Mouse (Mus musculus) CD4-positive, CD25-positive, alpha-beta regulatory T cell, adult 9 weeks (primary cell): ENCODE measurements around the gene Pias4. TPM values are rescaled to one million over a fixed set of nuclear protein-coding genes. Genes with fewer than 3 reads are reported as not detected.

ENCODE experiments used
- polyA plus RNA-seq: library from polyadenylated mRNA; unstranded; fragments of 100-300 nt; shearing (Covaris generic); gene quantifications from one replicate; pipeline ENCODE4 v1.2.1, GENCODE M21; 2017

Pias4 gene
- polyA plus RNA-seq = 32.1 TPM

DNA sequence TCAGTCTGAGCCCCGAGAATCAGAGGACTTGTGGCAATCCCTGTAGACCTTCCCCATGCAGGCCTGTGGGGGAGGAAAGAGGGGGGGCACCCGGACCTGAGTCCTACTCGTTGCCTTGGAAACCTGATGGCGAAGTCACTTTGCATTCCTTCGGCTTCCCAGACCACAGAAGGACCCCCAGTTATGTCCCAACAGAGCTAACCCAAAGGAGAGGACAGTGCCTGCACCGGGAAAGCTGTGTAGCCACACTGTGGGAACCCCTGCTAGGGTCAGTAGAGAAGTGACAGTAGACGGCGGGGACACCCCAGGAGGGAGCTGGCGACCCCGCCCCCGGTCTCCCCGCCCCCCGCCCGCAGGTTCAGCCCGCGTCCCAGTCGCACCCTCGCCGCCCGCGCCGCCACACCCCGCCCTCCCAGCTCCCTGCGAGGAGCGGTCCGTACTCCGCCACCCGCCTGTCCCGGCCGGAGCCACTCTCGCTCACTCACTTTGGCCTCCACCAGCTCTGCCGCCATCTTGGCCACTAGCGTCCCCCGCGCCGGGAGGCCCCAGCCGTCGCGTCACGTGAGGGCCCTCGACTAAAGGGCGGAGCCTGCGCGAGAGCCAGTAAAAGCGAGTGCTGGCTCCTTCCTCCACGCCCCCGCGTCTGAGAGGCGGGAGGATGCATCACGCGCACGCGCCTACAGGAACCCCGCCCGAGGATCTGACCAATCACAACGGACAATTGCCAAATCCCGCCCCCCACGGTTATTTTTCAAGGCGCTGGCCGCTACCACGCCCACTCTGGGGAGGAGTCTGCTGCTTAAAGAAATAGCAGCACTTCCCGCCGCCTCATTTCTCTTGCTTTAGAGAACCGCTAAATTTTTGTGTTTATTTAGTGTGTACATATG is at the start of gene Pias4:
Pias4 (minus strand) TSS at position 724 of the 887 bp plus-strand sequence.

GRCm38 (mm10) chr10:81201807-81202758 is 34.4 kb upstream of the Pias4 start, which contains the start of gene Nmrk2:
Gene Nmrk2, minus strand, starts transcription at chr10:81202051.

GRCm38 (mm10) chr10:81183805-81184204 is 16.1 kb upstream of the Pias4 start, which contains the start of gene 4930442H23Rik:
Gene 4930442H23Rik, minus strand, starts transcription at chr10:81183849.

DNA sequence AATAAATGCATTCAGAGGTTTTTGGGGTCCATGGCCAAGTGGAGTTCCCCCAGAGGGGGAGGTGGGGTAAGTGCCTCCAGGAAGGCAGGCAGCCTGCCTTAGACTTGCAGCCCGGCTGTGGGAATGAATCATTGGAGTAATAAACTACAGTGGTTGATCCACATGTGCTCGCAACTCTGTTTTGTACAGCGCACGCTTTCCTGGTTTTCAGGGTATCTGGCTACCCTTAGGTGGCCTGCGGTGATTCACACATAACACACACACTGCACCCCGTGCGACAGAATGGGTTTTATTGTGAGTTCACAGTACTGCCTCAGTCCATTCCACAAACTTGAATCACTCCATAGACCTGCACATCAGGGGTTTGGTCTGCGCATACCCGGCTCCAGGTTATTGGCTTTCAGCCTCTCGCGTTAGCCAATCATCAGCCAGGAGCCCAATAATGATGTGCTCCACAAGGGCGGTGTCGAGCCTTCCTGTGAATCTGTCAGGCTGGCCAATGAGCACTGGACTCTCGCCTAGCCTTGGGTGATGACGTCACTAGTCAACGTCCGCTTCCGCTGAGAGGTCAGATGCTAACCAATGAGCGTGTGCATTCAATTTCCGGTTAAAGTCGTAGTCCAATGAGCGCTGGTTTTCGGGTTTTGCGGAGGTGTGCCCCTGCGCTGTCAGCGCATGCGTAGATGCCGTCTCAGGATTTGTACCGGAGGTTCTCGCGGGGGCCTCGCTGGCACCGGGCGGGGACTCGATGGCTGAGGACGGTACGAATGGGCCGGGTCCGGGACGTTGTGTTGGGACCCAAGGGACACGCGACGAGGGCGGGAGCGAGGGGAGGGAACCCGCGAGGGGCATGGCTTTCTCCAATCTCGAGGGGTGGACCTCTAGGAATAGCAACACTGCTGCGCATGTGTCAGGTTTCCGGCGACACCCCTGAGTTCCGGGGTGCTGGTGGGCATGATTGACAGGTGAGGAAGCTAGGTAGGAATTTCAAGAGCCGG is 14.9 kb upstream of the Pias4 start, which contains the start of gene Dapk3:
Dapk3 (plus strand) TSS at position 670 of the 998 bp plus-strand sequence.

DNA sequence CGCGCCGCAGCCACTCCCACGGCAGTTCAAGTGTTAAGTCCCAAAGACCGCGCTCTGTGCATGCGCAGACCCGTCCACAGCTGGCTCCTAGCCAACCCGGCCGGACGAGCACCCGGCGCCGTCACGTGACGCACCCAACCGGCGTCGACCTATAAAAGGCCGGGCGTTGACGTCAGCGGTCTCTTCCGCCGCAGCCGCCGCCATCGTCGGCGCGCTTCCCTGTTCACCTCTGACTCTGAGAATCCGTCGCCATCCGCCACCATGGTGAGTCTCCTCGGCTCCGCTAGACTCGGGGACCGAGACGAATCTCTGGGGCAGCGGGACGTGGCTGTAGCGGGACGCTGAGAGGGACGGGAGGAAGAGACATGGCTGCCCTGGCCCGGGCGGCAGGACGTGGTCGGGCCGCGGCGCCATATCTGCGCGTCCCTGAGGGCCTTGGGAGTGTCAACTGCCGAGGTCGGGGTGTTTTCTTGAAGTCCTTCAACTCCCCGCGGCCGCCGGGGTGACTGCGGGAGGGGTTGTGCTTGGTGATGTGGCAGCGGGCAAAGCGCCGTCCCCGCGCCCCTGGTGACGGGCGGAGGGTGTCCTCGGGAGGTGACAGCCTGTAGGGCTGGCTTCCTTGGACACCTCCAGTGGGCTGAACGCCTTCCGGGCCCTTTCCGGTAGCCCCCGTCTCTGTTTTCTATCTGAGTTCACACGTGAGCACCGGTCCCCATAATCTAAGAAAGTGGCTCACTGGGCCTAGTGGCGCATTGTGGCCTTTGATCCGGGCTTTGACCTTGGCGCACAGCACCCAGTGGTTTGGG is 8.9 kb upstream of the Pias4 start, which contains the start of gene Eef2:
Eef2 (plus strand) TSS at position 166 of the 806 bp plus-strand sequence.

DNA sequence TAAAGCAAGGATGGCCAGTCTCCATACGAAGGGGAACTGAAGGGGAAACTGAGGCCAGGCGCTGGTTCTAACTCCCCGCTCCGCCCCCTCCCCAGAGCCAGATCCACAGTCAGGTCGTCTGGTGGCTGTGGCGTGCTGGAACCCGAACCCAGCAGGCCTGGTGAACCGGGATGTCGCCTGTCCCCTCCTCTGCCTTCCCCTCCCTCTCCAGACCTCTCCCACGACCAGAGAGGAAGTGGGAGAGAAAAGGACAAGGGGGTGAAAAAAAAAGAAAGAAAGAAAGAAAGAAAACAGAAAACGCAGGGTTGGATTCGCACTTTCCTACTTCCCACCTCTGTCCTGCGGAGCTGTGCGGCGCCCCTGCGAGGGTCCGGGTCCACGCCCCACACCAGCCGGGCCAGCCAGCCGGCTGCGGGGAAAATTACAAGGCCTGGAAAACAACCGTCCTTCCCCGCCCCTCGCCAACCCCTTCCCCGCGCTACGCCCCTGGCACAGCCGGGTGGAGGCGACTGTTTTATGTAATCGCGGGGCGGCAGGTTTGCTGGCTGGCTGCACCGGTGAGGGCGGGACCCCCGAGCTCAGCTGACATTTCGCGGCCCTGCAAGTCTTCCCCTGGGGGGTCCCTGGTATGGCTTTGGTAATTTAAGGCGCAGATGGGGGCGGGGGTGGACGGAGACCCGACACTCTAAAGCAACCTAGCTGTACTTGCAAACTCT is 32.6 kb downstream of the Pias4 start, which contains the start of gene Zbtb7a:
Zbtb7a (plus strand) TSS at position 255 of the 716 bp plus-strand sequence.

GRCm38 (mm10) chr10:81105565-81106112 is 62.1 kb downstream of the Pias4 start, which contains the start of gene Map2k2:
Gene Map2k2, plus strand, starts transcription at chr10:81105915.

Other genes with a start within 250 kb of the Pias4 start
- gene Lmnb2, start 249.7 kb downstream of the Pias4 start, polyA plus RNA-seq = 10.1 TPM
- 80.1 TPM for gene Gadd45b, start 237.8 kb downstream of the Pias4 start, polyA plus RNA-seq
- gene Gng7, start 153.0 kb downstream of the Pias4 start, polyA plus RNA-seq = 0.14 TPM
- not detected for gene Diras1, start 142.3 kb downstream of the Pias4 start, polyA plus RNA-seq
- gene Slc39a3, start 130.5 kb downstream of the Pias4 start, polyA plus RNA-seq = 11.8 TPM
- 113 TPM for gene Sgta, start 107.7 kb downstream of the Pias4 start, polyA plus RNA-seq
- 8.0 TPM for gene Thop1, start 97.9 kb downstream of the Pias4 start, polyA plus RNA-seq
- 0.25 TPM for gene Creb3l3, start 69.0 kb downstream of the Pias4 start, polyA plus RNA-seq
- 31.9 TPM for gene Map2k2, start 62.0 kb downstream of the Pias4 start, polyA plus RNA-seq
- gene Zbtb7a, start 32.7 kb downstream of the Pias4 start, polyA plus RNA-seq = 18.9 TPM
- gene Eef2, start 8.7 kb upstream of the Pias4 start, polyA plus RNA-seq = 984 TPM
- 12.1 TPM for gene Dapk3, start 15.1 kb upstream of the Pias4 start, polyA plus RNA-seq
- gene 4930442H23Rik, start 15.9 kb upstream of the Pias4 start, polyA plus RNA-seq = not detected
- 0.37 TPM for gene Nmrk2, start 34.1 kb upstream of the Pias4 start, polyA plus RNA-seq
- gene Atcay, start 62.9 kb upstream of the Pias4 start, polyA plus RNA-seq = 9.0 TPM
- gene Zfr2, start 65.2 kb upstream of the Pias4 start, polyA plus RNA-seq = 3.7 TPM
- gene Matk, start 85.0 kb upstream of the Pias4 start, polyA plus RNA-seq = 134 TPM
- gene Mrpl54, start 99.0 kb upstream of the Pias4 start, polyA plus RNA-seq = 139 TPM
- 38.6 TPM for gene Apba3, start 99.0 kb upstream of the Pias4 start, polyA plus RNA-seq
- gene Tjp3, start 123.7 kb upstream of the Pias4 start, polyA plus RNA-seq = 8.3 TPM
- 32.1 TPM for gene Pip5k1c, start 125.0 kb upstream of the Pias4 start, polyA plus RNA-seq
- 16.6 TPM for gene Cactin, start 153.2 kb upstream of the Pias4 start, polyA plus RNA-seq
- 41.7 TPM for gene Tbxa2r, start 160.8 kb upstream of the Pias4 start, polyA plus RNA-seq
- not detected for gene Gipc3, start 175.3 kb upstream of the Pias4 start, polyA plus RNA-seq
- gene Hmg20b, start 182.6 kb upstream of the Pias4 start, polyA plus RNA-seq = 28.8 TPM
- 1.5 TPM for gene Mfsd12, start 189.6 kb upstream of the Pias4 start, polyA plus RNA-seq
- gene 4930404N11Rik, start 197.9 kb upstream of the Pias4 start, polyA plus RNA-seq = 0.82 TPM
- gene Fzr1, start 210.6 kb upstream of the Pias4 start, polyA plus RNA-seq = 16.3 TPM
- 32.9 TPM for gene Dohh, start 216.5 kb upstream of the Pias4 start, polyA plus RNA-seq
- gene Gm48551, start 216.5 kb upstream of the Pias4 start, polyA plus RNA-seq = 3.4 TPM
- 0.91 TPM for gene Gm48552, start 221.1 kb upstream of the Pias4 start, polyA plus RNA-seq
- 8.7 TPM for gene Smim24, start 225.1 kb upstream of the Pias4 start, polyA plus RNA-seq